Mouse (Mus musculus) bone marrow macrophage, adult 2 months (primary cell): ENCODE results near the gene Pnpla3. TPM values are rescaled to one million over a fixed set of nuclear protein-coding genes. Genes with fewer than 3 reads are reported as not detected.

Experiments
- H3K27ac ChIP-seq: 2 replicates; pipeline ENCODE4 v1.5.1; 2012; ENCODE audit warnings: low read depth, low read length; ENCODE audit not compliant: insufficient read depth
- H3K4me1 ChIP-seq: 2 replicates; pipeline ENCODE4 v1.6.1; 2012; ENCODE audit warnings: low read length; ENCODE audit not compliant: control insufficient read depth, insufficient read depth
- H3K4me3 ChIP-seq: 2 replicates; pipeline ENCODE4 v1.5.1; 2012; ENCODE audit warnings: mild to moderate bottlenecking, low read length, moderate library complexity; ENCODE audit not compliant: insufficient read depth
- CTCF ChIP-seq: IDR thresholded peaks from 2 replicates; pipeline ENCODE4 v1.5.1; 2012; ENCODE audit warnings: low read depth, mild to moderate bottlenecking, low read length, moderate library complexity
- POLR2A ChIP-seq: IDR thresholded peaks from 2 replicates; pipeline ENCODE4 v1.6.1; 2012; ENCODE audit warnings: mild to moderate bottlenecking, low read depth, low read length, borderline replicate concordance
- polyA plus RNA-seq: library from polyadenylated mRNA; stranded (reverse); fragments of >200 nt; gene quantifications from 2 replicates; pipeline ENCODE4 v1.2.4, GENCODE M21; 2012; ENCODE audit not compliant: missing spikeins, insufficient read depth, insufficient read length

Pnpla3 gene
- polyA plus RNA-seq, 1 experiment: not detected

DNA sequence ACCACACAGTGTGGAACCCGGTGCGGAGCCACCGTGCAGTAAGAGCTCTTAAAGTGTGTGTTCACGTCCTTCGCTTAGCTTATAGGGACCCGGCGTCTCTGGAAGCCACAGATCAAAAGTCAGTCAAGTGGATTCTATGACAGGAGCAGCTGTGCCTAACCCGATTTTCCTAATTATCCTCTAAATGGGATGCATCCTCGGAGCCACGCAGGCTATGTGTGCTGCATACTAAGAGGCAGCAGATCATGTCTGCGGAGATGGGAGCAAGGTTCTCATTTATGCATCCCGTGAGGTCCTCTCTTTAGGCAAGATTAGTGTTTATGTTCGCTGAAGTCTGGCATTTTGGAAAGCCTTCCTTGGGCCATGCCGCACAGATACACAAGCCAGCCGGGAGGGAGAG lies 59.3 kb downstream of the Pnpla3 start:
- H3K4me1 ChIP-seq: peaks cover 6% of the 10 kb centered on the region
- H3K4me3 ChIP-seq: no peak overlapping the region
- TF ChIP-seq CTCF (no peak), POLR2A (no peak)
- no peak overlapping the region for H3K27ac ChIP-seq

DNA sequence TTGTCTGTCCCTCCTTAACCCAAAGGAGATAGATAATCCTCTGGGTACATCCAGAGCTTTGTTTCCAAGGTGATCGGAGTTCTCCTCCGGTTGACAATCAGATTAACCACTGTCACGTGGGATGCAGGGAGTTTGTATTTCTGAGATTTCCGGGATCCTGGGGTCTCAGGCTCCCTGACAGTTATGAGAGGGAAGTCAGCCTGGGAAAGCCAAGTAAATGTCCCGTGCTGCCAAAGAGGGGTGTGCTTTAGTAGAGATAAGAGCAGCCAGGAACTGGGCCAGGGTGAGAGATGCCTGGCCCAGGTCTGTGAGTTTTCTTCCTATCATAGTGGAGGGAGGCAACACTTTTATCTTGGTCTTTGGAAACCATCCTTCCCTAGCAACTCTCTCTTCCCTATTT lies 63.0 kb downstream of the Pnpla3 start:
- Histone ChIP-seq H3K4me3 (peak overlapping the region; percentile 77), H3K27ac (no peak overlapping the region), H3K4me1 (peaks cover 26% of the 10 kb centered on the region)
- TF ChIP-seq CTCF (no peak), POLR2A (no peak)

DNA sequence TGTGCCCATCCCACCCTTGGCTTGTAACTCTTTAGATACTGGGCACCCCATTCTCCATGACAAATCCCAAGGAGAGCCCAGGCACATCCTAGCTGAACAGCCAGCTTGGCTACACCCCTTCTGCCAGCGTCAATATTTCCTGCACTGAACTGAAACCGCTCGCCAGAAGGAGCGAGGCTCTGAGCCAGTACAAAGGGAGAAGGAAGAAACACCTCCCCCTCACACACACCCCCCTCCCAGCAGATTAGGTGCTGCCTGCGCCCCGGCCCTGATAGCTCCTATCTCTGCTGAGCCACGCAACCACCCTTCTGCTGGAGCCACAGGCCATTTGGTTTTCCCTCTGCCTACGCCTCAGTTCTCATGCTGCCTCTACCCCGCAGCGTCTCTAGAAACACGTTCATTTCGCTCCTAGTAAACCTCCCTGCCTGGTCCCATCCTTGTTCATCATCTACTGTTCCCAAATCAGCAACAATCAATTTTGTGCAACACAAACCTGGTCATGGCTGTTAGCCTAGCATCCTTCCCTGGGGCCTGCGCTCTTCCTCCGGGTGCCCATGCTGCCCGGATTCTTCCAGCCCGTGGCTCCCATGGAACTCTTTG lies 63.6 kb downstream of the Pnpla3 start:
- Histone ChIP-seq H3K27ac (no peak overlapping the region), H3K4me1 (peaks cover 29% of the 10 kb centered on the region), H3K4me3 (peak overlapping the region; percentile 77)
- TF ChIP-seq POLR2A: no peak
- no peak for TF ChIP-seq CTCF

DNA sequence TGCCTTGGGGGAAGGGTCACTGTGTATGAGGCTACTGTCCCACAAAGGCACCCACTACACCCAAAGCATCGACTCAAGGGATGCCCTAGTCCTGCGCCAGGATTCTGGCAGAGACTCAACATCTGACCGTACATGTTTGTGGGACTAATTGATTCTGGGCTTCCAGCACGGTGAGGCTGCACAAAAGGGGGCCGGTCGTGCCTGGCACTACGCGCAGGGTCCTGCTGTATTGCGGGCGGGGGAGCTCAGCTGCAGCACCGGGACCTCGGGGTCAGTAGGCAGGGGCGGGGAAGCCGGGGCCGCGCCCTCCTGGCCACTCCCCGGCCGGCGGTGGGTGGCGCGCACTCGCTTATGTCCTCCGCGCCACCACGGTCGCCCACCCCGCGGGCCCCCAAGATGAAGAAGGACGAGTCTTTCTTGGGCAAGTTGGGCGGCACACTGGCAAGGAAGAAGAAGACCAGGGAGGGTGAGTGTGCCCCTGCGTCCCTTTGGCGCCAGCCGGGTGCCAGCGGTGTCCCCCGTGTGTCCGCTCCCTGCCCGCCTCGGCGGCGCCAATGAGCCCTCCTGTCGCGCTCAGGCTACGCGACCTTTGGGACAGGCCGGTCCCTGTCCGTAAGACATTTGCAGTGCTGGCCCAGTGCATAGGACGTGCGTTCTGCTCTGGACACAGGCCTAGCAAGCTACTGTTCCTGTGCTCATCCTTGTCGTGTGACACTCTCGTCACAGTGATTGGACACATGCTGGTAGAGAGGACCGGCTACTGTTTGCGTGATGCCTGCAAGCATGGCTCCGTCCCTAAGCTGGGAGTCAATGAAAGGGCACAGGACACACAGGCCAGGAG lies 64.3 kb downstream of the Pnpla3 start, which contains the start of gene Parvb:
Gene Parvb (plus strand): TSS at position 323 of the 841 bp plus-strand sequence.
- peak within 1 kb of the TSS; percentile 77 for H3K4me3 ChIP-seq
- peak within 1 kb of the TSS; percentile 50 for H3K27ac ChIP-seq
- TF ChIP-seq CTCF (no peak), POLR2A (no peak)
- peaks cover 37% of the 10 kb centered on the region for H3K4me1 ChIP-seq

DNA sequence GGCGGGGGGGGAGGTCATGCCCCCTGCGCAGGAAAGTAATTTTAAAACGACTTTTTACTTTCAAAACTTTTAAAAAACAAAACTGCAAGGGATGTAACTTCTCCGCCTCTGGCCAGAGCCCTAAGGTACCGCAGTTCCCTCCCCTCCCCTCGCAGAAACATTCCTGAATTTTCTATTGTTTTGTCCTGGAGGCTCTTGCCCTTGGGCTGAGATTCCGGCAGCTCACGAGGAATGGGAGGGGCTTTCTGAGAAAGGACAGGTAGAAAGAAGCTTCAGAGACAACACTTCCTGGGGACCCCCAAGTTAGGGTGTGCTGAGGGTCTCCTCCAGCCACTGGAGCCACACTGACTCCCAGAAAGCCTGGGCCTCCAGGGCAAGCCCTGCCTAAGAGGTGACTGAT lies 65.0 kb downstream of the Pnpla3 start:
- no peak overlapping the region for H3K27ac ChIP-seq

DNA sequence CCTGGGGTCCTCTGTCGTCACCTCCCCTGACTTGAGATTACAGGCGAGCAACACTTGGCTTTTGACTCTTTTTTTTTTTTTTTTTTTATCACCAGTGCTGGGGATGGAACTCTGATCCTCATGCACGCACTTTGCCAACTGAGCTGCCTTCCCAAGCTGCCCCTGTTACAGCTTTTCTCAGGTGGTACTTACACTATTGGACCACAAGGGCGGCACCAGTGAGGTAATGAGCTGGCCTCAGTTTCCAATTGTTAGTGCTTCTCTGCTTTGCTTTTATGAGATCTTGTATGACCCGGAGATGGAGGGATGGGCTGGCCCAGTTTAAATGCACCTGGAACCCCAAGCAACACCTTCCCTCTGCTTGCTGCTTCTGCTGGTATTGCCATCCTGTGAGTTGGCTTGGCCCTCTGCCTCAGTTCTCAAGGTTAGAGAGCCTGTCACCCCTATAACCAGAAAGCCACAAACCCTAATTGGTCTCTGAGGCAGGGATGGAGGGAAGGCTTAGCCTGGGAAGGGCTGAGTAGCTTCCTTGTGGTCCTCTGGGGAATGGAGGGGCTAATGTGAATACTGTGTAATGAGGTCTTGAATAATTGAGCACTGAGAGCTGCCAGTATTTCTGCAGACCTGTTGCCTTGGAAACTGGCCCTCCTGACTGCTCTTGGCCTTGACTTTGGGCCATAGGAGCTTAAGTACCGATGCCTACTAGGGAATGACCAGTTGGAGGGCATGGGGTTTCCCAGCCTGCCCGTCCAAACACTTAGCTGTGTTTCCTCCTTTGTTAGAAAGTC lies 67.4 kb downstream of the Pnpla3 start:
- TF ChIP-seq POLR2A (no peak), CTCF (peak; percentile 45; the same call in 1 of the 2 replicates)
- peak overlapping the region; percentile 22 for H3K4me3 ChIP-seq
- H3K27ac ChIP-seq: peak overlapping the region; percentile 91
- H3K4me1 ChIP-seq: peaks cover 56% of the 10 kb centered on the region

More for the DNA sequence above, 65.0 kb downstream of the Pnpla3 start:
- TF ChIP-seq POLR2A: no peak
- no peak for TF ChIP-seq CTCF
- H3K4me3 ChIP-seq: peak overlapping the region; percentile 77
- peaks cover 42% of the 10 kb centered on the region for H3K4me1 ChIP-seq

DNA sequence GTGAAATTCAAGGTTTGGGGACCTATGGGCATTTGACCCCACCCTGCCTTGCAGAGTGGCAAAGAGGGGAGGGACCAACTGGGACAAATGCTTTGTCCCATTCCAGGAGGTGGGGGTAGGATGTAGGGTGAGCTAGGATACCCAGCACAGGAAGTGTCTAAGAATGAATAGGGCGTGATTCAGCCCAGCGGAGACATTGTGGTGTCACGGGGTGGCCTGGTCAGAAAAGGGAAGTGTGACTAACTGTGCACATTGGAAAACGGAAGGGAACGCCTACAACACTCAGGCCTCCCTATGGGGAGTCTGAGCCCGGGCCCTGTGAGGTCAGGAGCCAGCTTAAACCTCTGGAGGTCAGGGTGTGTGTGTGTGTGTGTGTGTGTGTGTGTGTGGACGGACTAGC lies 68.0 kb downstream of the Pnpla3 start:
- peak overlapping the region; percentile 91 for H3K27ac ChIP-seq
- no peak for TF ChIP-seq CTCF
- TF ChIP-seq POLR2A: no peak
- H3K4me1 ChIP-seq: peaks cover 54% of the 10 kb centered on the region
- peak overlapping the region; percentile 22; the same call in 1 of the 2 replicates for H3K4me3 ChIP-seq

Other genes starting within 250 kb of the Pnpla3 start
- not detected in 2 replicates for gene Efcab6, start 102.5 kb upstream of the Pnpla3 start, polyA plus RNA-seq
- gene Sult4a1, start 62.1 kb upstream of the Pnpla3 start, polyA plus RNA-seq: not detected in 2 replicates
- not detected in 2 replicates for gene Pnpla5, start 44.7 kb upstream of the Pnpla3 start, polyA plus RNA-seq
- gene Samm50, start 24.4 kb downstream of the Pnpla3 start, polyA plus RNA-seq: 48.7 and 50.9 TPM in 2 replicates
- 34.4 and 35.7 TPM in 2 replicates for gene Parvb, start 64.2 kb downstream of the Pnpla3 start, polyA plus RNA-seq
- gene Parvg, start 156.2 kb downstream of the Pnpla3 start, polyA plus RNA-seq: 2.0 and 3.3 TPM in 2 replicates